Mouse (Mus musculus) NIH3T3 (cell line): ENCODE results near the gene Taf5l.
"Not testable (repeated sequence)": the region's sequence is repeated elsewhere in the genome, so short reads cannot be mapped to it uniquely, and the experiment has no call there.

Experiments used
- DNase-seq: peaks from one replicate; pipeline ENCODE4 v3.0.0-alpha.2; 2012; ENCODE audit warnings: low read depth

Taf5l gene

GRCm38 (mm10) chr8:124014299-124014698 is 6.9 kb downstream of the Taf5l start:
- not testable (repeated sequence) for DNase-seq

GRCm38 (mm10) chr8:124011989-124012586 is 9.1 kb downstream of the Taf5l start:
- DNase-seq, result no peak

GRCm38 (mm10) chr8:124011580-124011979 is 9.6 kb downstream of the Taf5l start:
- no peak for DNase-seq

- DNase-seq, result no peak
These were observed 13.4 kb downstream of the Taf5l start for GRCm38 (mm10) chr8:124007829-124008228.

- DNase-seq, result no peak
These were observed 18.6 kb downstream of the Taf5l start for GRCm38 (mm10) chr8:124002546-124003108.

- DNase-seq, result no peak
These were observed 21.6 kb downstream of the Taf5l start for GRCm38 (mm10) chr8:123999568-123999967.

- no peak for DNase-seq
These were observed 27.2 kb downstream of the Taf5l start for GRCm38 (mm10) chr8:123993997-123994396.

GRCm38 (mm10) chr8:123993597-123993996 is 27.6 kb downstream of the Taf5l start:
- DNase-seq, result no peak

- peak; percentile 73 for DNase-seq
These were observed 28.6 kb downstream of the Taf5l start for GRCm38 (mm10) chr8:123992587-123992986.

GRCm38 (mm10) chr8:123990277-123991049 is 30.7 kb downstream of the Taf5l start:
- DNase-seq, result no peak

- DNase-seq, result no peak
These were observed 32.1 kb downstream of the Taf5l start for GRCm38 (mm10) chr8:123989128-123989527.

- no peak for DNase-seq
These were observed 32.6 kb downstream of the Taf5l start for GRCm38 (mm10) chr8:123988605-123989038.

- DNase-seq, result peak; percentile 94
These were observed 38.3 kb downstream of the Taf5l start, which contains the start of gene Abcb10 for GRCm38 (mm10) chr8:123982826-123983400. Gene Abcb10 (minus strand): TSS chr8:123983122.

GRCm38 (mm10) chr8:123982291-123982793 is 38.9 kb downstream of the Taf5l start:
- DNase-seq, result peak; percentile 31

GRCm38 (mm10) chr8:123981674-123982073 is 39.5 kb downstream of the Taf5l start:
- peak; percentile 12 for DNase-seq

- DNase-seq, result no peak
These were observed 41.0 kb downstream of the Taf5l start for GRCm38 (mm10) chr8:123980239-123980638.

- no peak for DNase-seq
These were observed 42.3 kb downstream of the Taf5l start for GRCm38 (mm10) chr8:123978926-123979325.

- DNase-seq, result peak; percentile 29
These were observed 42.9 kb downstream of the Taf5l start for GRCm38 (mm10) chr8:123978166-123978838.

- no peak for DNase-seq
These were observed 43.7 kb downstream of the Taf5l start for GRCm38 (mm10) chr8:123977499-123977898.

GRCm38 (mm10) chr8:123973495-123973894 is 47.7 kb downstream of the Taf5l start:
- DNase-seq, result no peak

GRCm38 (mm10) chr8:123966896-123967295 is 54.3 kb downstream of the Taf5l start:
- DNase-seq, result peak; percentile 28

- DNase-seq, result no peak
These were observed 59.8 kb downstream of the Taf5l start for GRCm38 (mm10) chr8:123961371-123961770.
